In the genomic region with DNA sequence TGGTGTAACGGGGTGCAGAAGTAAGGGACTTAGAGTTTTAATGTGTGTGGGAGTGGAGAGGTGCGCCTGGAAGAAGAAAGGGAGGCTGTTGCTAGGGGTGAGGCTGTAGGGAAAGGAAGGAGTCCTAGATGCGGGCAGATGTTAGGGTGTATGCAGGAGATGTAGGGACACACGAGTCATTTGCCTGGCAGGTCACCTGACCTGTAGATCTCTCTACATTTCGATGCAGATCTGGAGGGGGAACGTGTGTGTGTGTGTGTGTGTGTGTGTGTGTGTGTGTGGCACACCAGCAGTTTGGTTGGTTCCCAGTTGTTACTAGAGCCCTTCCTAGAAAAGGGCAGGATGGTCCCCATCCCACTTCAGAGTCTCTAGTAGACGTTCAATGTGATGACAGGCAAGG, we compare ENCODE assay signal across 8 mouse cellular contexts. TPM values are rescaled to one million over a fixed set of nuclear protein-coding genes. Genes with fewer than 3 reads are reported as not detected.
A peak's percentile ranks its signal among the peaks of the same experiment; 100 is the strongest.
DNase-seq lines count a peak whose midpoint lies in the region; ATAC-seq and TF ChIP-seq lines count a peak whose summit lies in the region.
"Had no signal": no experiment of that assay in that cellular context is flagged by ENCODE, and none has a peak within 500 bp of the region (broad histone marks: within the 10 kb centered on the region; RNA-seq: fewer than 3 reads in every experiment).

No protein-coding gene starts in this region.

- ATAC-seq in megakaryocyte, adult 5-6 weeks (ENCODE audit: poor library complexity, severe bottlenecking), result no peak
- ATAC-seq in forebrain, embryonic 16.5 days, result no peak
- ATAC-seq in liver, embryonic 13.5 days (ENCODE audit: low read depth), result no peak
- no peak for ATAC-seq in stomach, postnatal 0 days (ENCODE audit: low FRiP score, low TSS enrichment)
- ATAC-seq in megakaryocyte-erythroid progenitor cell, adult 5-6 weeks (replicated peaks; ENCODE audit: low FRiP score, low TSS enrichment, poor library complexity, severe bottlenecking), result no peak

- H3K4me2 ChIP-seq in forebrain, embryonic 16.5 days (ENCODE audit: low read length), result peak overlapping the region; percentile 60; the same call in 1 of the 2 replicates
- H3K4me2 ChIP-seq in liver, embryonic 13.5 days, result peak overlapping the region; percentile 63
- H3K4me2 ChIP-seq in stomach, postnatal 0 days (replicated peaks; ENCODE audit: low read depth), result peak overlapping the region; percentile 50; the same call in 1 of the 2 replicates

- no peak overlapping the region for H3K9ac ChIP-seq in forebrain, embryonic 16.5 days (replicated peaks; ENCODE audit: low read depth, low read length)
- no peak overlapping the region for H3K9ac ChIP-seq in liver, embryonic 13.5 days
- H3K9ac ChIP-seq in stomach, postnatal 0 days (ENCODE audit: low read length), result no peak overlapping the region

- TF ChIP-seq CTCF in stomach, postnatal 0 days (IDR thresholded peaks at IDR 0.05; ENCODE audit: low read depth), result no peak
- no peak for TF ChIP-seq CTCF in layer of hippocampus, adult 2 months (conservative IDR thresholded peaks at IDR 0.05)

- H3K4me3 ChIP-seq in megakaryocyte, embryonic 14.5 days (replicated peaks), result peak overlapping the region; percentile 91
- H3K4me3 ChIP-seq in forebrain, embryonic 16.5 days (replicated peaks; ENCODE audit: low read length), result peak overlapping the region; percentile 43
- H3K4me3 ChIP-seq in liver, embryonic 13.5 days (replicated peaks), result no peak overlapping the region
- no peak overlapping the region for H3K4me3 ChIP-seq in stomach, postnatal 0 days (ENCODE audit: low read depth, low read length)
- H3K4me3 ChIP-seq in layer of hippocampus, adult 2 months, result no peak overlapping the region; the same call in 1 of the 2 replicates

- no peak for TF ChIP-seq EP300 in stomach, postnatal 0 days (optimal IDR thresholded peaks at IDR 0.05)

- H3K4me1 ChIP-seq in megakaryocyte, embryonic 14.5 days, result peaks cover 62% of the 10 kb centered on the region
- peaks cover 48% of the 10 kb centered on the region for H3K4me1 ChIP-seq in forebrain, embryonic 16.5 days (replicated peaks; ENCODE audit: control insufficient read depth, insufficient read depth, low read length)
- peaks cover 48% of the 10 kb centered on the region for H3K4me1 ChIP-seq in liver, embryonic 13.5 days (replicated peaks)
- H3K4me1 ChIP-seq in stomach, postnatal 0 days (replicated peaks; ENCODE audit: control insufficient read depth, insufficient read depth), result peaks cover 12% of the 10 kb centered on the region

- WGBS in forebrain, embryonic 16.5 days, result 1% methylated on average over 7 of the region's 7 CpGs
- WGBS in liver, embryonic 13.5 days (ENCODE audit: insufficient replicate concordance), result 8% methylated on average over 7 of the region's 7 CpGs
- 38% methylated on average over 7 of the region's 7 CpGs for WGBS in stomach, postnatal 0 days

- H3K27me3 ChIP-seq in megakaryocyte, embryonic 14.5 days (replicated peaks), result peaks cover 98% of the 10 kb centered on the region
- H3K27me3 ChIP-seq in forebrain, embryonic 16.5 days (replicated peaks; ENCODE audit: control insufficient read depth, insufficient read depth, low read length), result peaks cover 59% of the 10 kb centered on the region
- H3K27me3 ChIP-seq in liver, embryonic 13.5 days, result peaks cover 99% of the 10 kb centered on the region
- no peaks in the 10 kb centered on the region; the same call in 1 of the 2 replicates for H3K27me3 ChIP-seq in stomach, postnatal 0 days (ENCODE audit: control insufficient read depth, insufficient read depth, low read length)

- H3K9me3 ChIP-seq in megakaryocyte, embryonic 14.5 days, result no peaks in the 10 kb centered on the region; the same call in 1 of the 2 replicates
- no peaks in the 10 kb centered on the region for H3K9me3 ChIP-seq in forebrain, embryonic 16.5 days (ENCODE audit: control insufficient read depth, low read length)
- H3K9me3 ChIP-seq in liver, embryonic 13.5 days (replicated peaks), result no peaks in the 10 kb centered on the region
- H3K9me3 ChIP-seq in stomach, postnatal 0 days (ENCODE audit: control insufficient read depth, low read length), result no peaks in the 10 kb centered on the region

- DNase-seq in liver, embryonic 13.5 days, result no peak
- DNase-seq in stomach, postnatal 0 days (ENCODE audit: low spot score), result no peak
- no peak for DNase-seq in layer of hippocampus, adult 2 months (ENCODE audit: low spot score in 2 of 2)

- H3K27ac ChIP-seq in forebrain, embryonic 16.5 days (ENCODE audit: low read length), result no peak overlapping the region
- H3K27ac ChIP-seq in liver, embryonic 13.5 days, result no peak overlapping the region
- no peak overlapping the region for H3K27ac ChIP-seq in stomach, postnatal 0 days (replicated peaks)
- H3K27ac ChIP-seq in layer of hippocampus, adult 2 months, result no peak overlapping the region

- no peaks in the 10 kb centered on the region for H3K36me3 ChIP-seq in megakaryocyte, embryonic 14.5 days (replicated peaks; ENCODE audit: low read length)
- no peaks in the 10 kb centered on the region for H3K36me3 ChIP-seq in forebrain, embryonic 16.5 days (ENCODE audit: control insufficient read depth, insufficient read depth)
- no peaks in the 10 kb centered on the region for H3K36me3 ChIP-seq in liver, embryonic 13.5 days
- H3K36me3 ChIP-seq in stomach, postnatal 0 days (ENCODE audit: control insufficient read depth, insufficient read depth, low read length), result peaks cover 4% of the 10 kb centered on the region; the same call in 1 of the 2 replicates

RNA-seq across cellular contexts. Expression of a gene that starts 7.9 kb away (rescaled TPM):
- 0.79 and 1.7 TPM in 2 replicates for polyA plus RNA-seq in megakaryocyte, embryonic 14.5 days (2012; ENCODE audit: insufficient read depth, low replicate concordance)
- 0.07 TPM in 1 of 2 replicates, not detected in the other for total RNA-seq in megakaryocyte, adult 5-6 weeks (2015)
- not detected in 2 replicates for total RNA-seq in megakaryocyte, adult 5-6 weeks (2017)
- polyA plus RNA-seq in forebrain, embryonic 16.5 days (2015; fragmentation: Nextera tagmentation; extraction: Ambion mirVana), result 0.99 and 1.4 TPM in 2 replicates
- 1.0 TPM in 2 replicates for polyA plus RNA-seq in liver, embryonic 13.5 days (2015; fragmentation: Nextera tagmentation; extraction: Ambion mirVana)
- 7.8 and 10.7 TPM in 2 replicates for polyA plus RNA-seq in stomach, postnatal 0 days (2015; fragmentation: Nextera tagmentation; extraction: Ambion mirVana)
- not detected in 2 replicates for total RNA-seq in megakaryocyte-erythroid progenitor cell, adult 5-6 weeks (2014; fragmentation: Nextera tagmentation)
- not detected in 2 replicates for total RNA-seq in megakaryocyte-erythroid progenitor cell, adult 5-6 weeks (2017)
- total RNA-seq in layer of hippocampus, adult 2 months (2021), result 1 to 10 TPM; 2.5 to 2.7 TPM

RNA-seq across cellular contexts. Expression of a gene that starts 27.9 kb away (rescaled TPM):
- polyA plus RNA-seq in megakaryocyte, embryonic 14.5 days (2012; ENCODE audit: insufficient read depth, low replicate concordance), result 0.13 TPM in 1 of 2 replicates, not detected in the other
- total RNA-seq in megakaryocyte, adult 5-6 weeks (2015), result not detected in 2 replicates
- not detected in 2 replicates for total RNA-seq in megakaryocyte, adult 5-6 weeks (2017)
- 0.86 and 1.5 TPM in 2 replicates for polyA plus RNA-seq in forebrain, embryonic 16.5 days (2015; fragmentation: Nextera tagmentation; extraction: Ambion mirVana)
- polyA plus RNA-seq in liver, embryonic 13.5 days (2015; fragmentation: Nextera tagmentation; extraction: Ambion mirVana), result not detected in 2 replicates
- polyA plus RNA-seq in stomach, postnatal 0 days (2015; fragmentation: Nextera tagmentation; extraction: Ambion mirVana), result not detected in 2 replicates
- not detected in 2 replicates for total RNA-seq in megakaryocyte-erythroid progenitor cell, adult 5-6 weeks (2014; fragmentation: Nextera tagmentation)
- total RNA-seq in megakaryocyte-erythroid progenitor cell, adult 5-6 weeks (2017), result not detected in 2 replicates
- total RNA-seq in layer of hippocampus, adult 2 months (2021), result 1 to 10 TPM; 3.2 to 4.5 TPM
- polyA plus RNA-seq: urinary bladder, adult 2 months had no signal

RNA-seq across cellular contexts. Expression of a gene that starts 33.2 kb away (rescaled TPM):
- polyA plus RNA-seq in megakaryocyte, embryonic 14.5 days (2012; ENCODE audit: insufficient read depth, low replicate concordance), result 3.2 TPM in 1 of 2 replicates, not detected in the other
- 4.1 and 6.1 TPM in 2 replicates for total RNA-seq in megakaryocyte, adult 5-6 weeks (2015)
- total RNA-seq in megakaryocyte, adult 5-6 weeks (2017), result 1.7 and 2.3 TPM in 2 replicates
- polyA plus RNA-seq in forebrain, embryonic 16.5 days (2015; fragmentation: Nextera tagmentation; extraction: Ambion mirVana), result 4.7 and 5.5 TPM in 2 replicates
- polyA plus RNA-seq in liver, embryonic 13.5 days (2015; fragmentation: Nextera tagmentation; extraction: Ambion mirVana), result 0.54 and 0.59 TPM in 2 replicates
- 0.63 and 1.3 TPM in 2 replicates for polyA plus RNA-seq in stomach, postnatal 0 days (2015; fragmentation: Nextera tagmentation; extraction: Ambion mirVana)
- total RNA-seq in megakaryocyte-erythroid progenitor cell, adult 5-6 weeks (2014; fragmentation: Nextera tagmentation), result 3.5 and 6.9 TPM in 2 replicates
- total RNA-seq in megakaryocyte-erythroid progenitor cell, adult 5-6 weeks (2017), result 2.2 and 3.4 TPM in 2 replicates
- total RNA-seq in layer of hippocampus, adult 2 months (2021), result 10 to 100 TPM; 13.1 to 16.8 TPM

RNA-seq across cellular contexts. Expression of a gene that starts 45.6 kb away (rescaled TPM):
- polyA plus RNA-seq in megakaryocyte, embryonic 14.5 days (2012; ENCODE audit: insufficient read depth, low replicate concordance), result 0.65 and 4.0 TPM in 2 replicates
- total RNA-seq in megakaryocyte, adult 5-6 weeks (2015), result 5.0 and 6.9 TPM in 2 replicates
- total RNA-seq in megakaryocyte, adult 5-6 weeks (2017), result 7.0 and 8.3 TPM in 2 replicates
- polyA plus RNA-seq in forebrain, embryonic 16.5 days (2015; fragmentation: Nextera tagmentation; extraction: Ambion mirVana), result 76.1 and 89.5 TPM in 2 replicates
- 14.3 TPM in 2 replicates for polyA plus RNA-seq in liver, embryonic 13.5 days (2015; fragmentation: Nextera tagmentation; extraction: Ambion mirVana)
- polyA plus RNA-seq in stomach, postnatal 0 days (2015; fragmentation: Nextera tagmentation; extraction: Ambion mirVana), result 32.0 and 34.0 TPM in 2 replicates
- total RNA-seq in megakaryocyte-erythroid progenitor cell, adult 5-6 weeks (2014; fragmentation: Nextera tagmentation), result 34.5 and 35.6 TPM in 2 replicates
- 26.6 and 65.5 TPM in 2 replicates for total RNA-seq in megakaryocyte-erythroid progenitor cell, adult 5-6 weeks (2017)
- 100 to 1,000 TPM; 101 TPM for total RNA-seq in layer of hippocampus, adult 2 months (2021)

Comparison
In these comparisons a context has a peak if more than half of its experiments do, and no peak if none do; other contexts are left out.
1. H3K4me3 ChIP-seq: peak in megakaryocyte, embryonic 14.5 days (single experiment) and forebrain, embryonic 16.5 days (single experiment); none in liver, embryonic 13.5 days (single experiment), stomach, postnatal 0 days (single experiment) and layer of hippocampus, adult 2 months (single experiment).
2. Peak in every context shown above with its lines, with median percentiles within 50 percentile points of each other: H3K4me2 ChIP-seq.